Mouse (Mus musculus): ENCODE data around the gene Camk2g. TPM values are rescaled to one million over a fixed set of nuclear protein-coding genes. Genes with fewer than 3 reads are reported as not detected.

Camk2g gene
- total and polyA plus RNA-seq, 3 experiments, result 14.1 to 27.1 TPM; not detected in 1

GRCm38 (mm10) chr14:20824517-20824916, 30.6 kb upstream of the Camk2g start:
- Histone ChIP-seq H3K9me3 (replicated peaks; ENCODE audit: insufficient read depth, low read length) (no peaks in the 10 kb centered on the region), H3K27ac (ENCODE audit: control insufficient read depth, low read depth, low read length) (no peak overlapping the region), H3K27me3 (ENCODE audit: control insufficient read depth in 1 of 2, insufficient read depth in 2 of 2, low read length in 2 of 2) (peaks cover 3 to 14% of the 10 kb centered on the region in 2 experiments; a peak in 3 of 4 replicates), H3K9ac (ENCODE audit: control insufficient read depth, low read depth, low read length, poor library complexity, severe bottlenecking) (no peak overlapping the region), H3K4me1 (ENCODE audit: control insufficient read depth in 1 of 2, insufficient read depth in 2 of 2, low read length in 2 of 2) (peaks cover under 1 to 2% of the 10 kb centered on the region in 2 experiments; a peak in 2 of 4 replicates), H3K79me2 (ENCODE audit: control insufficient read depth, insufficient read depth, low read length, poor library complexity) (no peaks in the 10 kb centered on the region), H3K36me3 (ENCODE audit: control insufficient read depth in 1 of 2, insufficient read depth in 2 of 2, low read length in 2 of 2) (peaks cover 0 to 3% of the 10 kb centered on the region in 2 experiments; a peak in 1 of 4 replicates), H3K4me3 (ENCODE audit: control insufficient read depth in 1 of 2, insufficient read depth in 1 of 2, low read depth in 2 of 2, low read length in 2 of 2) (no peak overlapping the region)
- TF ChIP-seq CHD1 (IDR thresholded peaks at IDR 0.05; ENCODE audit: low read depth, low read length), result no peak
- no peak for TF ChIP-seq ETS1 (IDR thresholded peaks at IDR 0.05; ENCODE audit: low read depth, low read length)
- TF ChIP-seq BHLHE40 (IDR thresholded peaks at IDR 0.05; ENCODE audit: borderline replicate concordance, low read depth, low read length), result no peak
- TF ChIP-seq RCOR1 (IDR thresholded peaks at IDR 0.05; ENCODE audit: low read depth, low read length), result no peak
- no peak for TF ChIP-seq MAX (IDR thresholded peaks at IDR 0.05; ENCODE audit: low read length)
- TF ChIP-seq GATA1 (IDR thresholded peaks at IDR 0.05; ENCODE audit: low read depth, low read length), result no peak
- no peak for TF ChIP-seq ELF1 (IDR thresholded peaks at IDR 0.05; ENCODE audit: low read depth, low read length)
- no peak for TF ChIP-seq JUND (IDR thresholded peaks at IDR 0.05; ENCODE audit: low read depth, low read length)
- no peak for TF ChIP-seq MYC (IDR thresholded peaks at IDR 0.05; ENCODE audit: low read depth, low read length)
- TF ChIP-seq TBP (IDR thresholded peaks at IDR 0.05; ENCODE audit: low read depth, low read length), result no peak
- TF ChIP-seq UBTF (IDR thresholded peaks at IDR 0.05; ENCODE audit: borderline replicate concordance, insufficient read depth, low read depth, low read length), result no peak
- TF ChIP-seq USF2 (IDR thresholded peaks at IDR 0.05; ENCODE audit: borderline replicate concordance in 1 of 2, insufficient read depth in 1 of 2, low read depth in 1 of 2, low read length in 2 of 2), result no peak
- no peak for TF ChIP-seq EP300 (IDR thresholded peaks at IDR 0.05; ENCODE audit: low read depth in 1 of 2, low read length in 2 of 2)
- TF ChIP-seq MEF2A (IDR thresholded peaks at IDR 0.05; ENCODE audit: extremely low read depth, insufficient replicate concordance, low read depth, low read length, poor library complexity, severe bottlenecking), result no peak
- TF ChIP-seq RAD21 (IDR thresholded peaks at IDR 0.05; ENCODE audit: low read depth, low read length), result no peak
- no peak for TF ChIP-seq CHD2 (IDR thresholded peaks at IDR 0.05; ENCODE audit: low read length)
- no peak for TF ChIP-seq MAFK (IDR thresholded peaks at IDR 0.05; ENCODE audit: borderline replicate concordance, low read depth, low read length)
- no peak for TF ChIP-seq USF1 (IDR thresholded peaks at IDR 0.05; ENCODE audit: low read depth, low read length)
- no peak for TF ChIP-seq GABPA (IDR thresholded peaks at IDR 0.05; ENCODE audit: low read depth, low read length)
- no peak for DNase-seq (ENCODE audit: low read depth, low spot score)

- H3K36me3 ChIP-seq (ENCODE audit: control insufficient read depth in 1 of 2, insufficient read depth in 2 of 2, low read length in 2 of 2), result no peaks in the 10 kb centered on the region
- H3K27me3 ChIP-seq (ENCODE audit: control insufficient read depth in 1 of 2, insufficient read depth in 2 of 2, low read length in 2 of 2), result peaks cover 8 to 22% of the 10 kb centered on the region in 2 experiments
- H3K79me2 ChIP-seq (ENCODE audit: control insufficient read depth, insufficient read depth, low read length, poor library complexity), result no peaks in the 10 kb centered on the region
- no peak for DNase-seq (ENCODE audit: low read depth, low spot score)
- no peaks in the 10 kb centered on the region for H3K9me3 ChIP-seq (replicated peaks; ENCODE audit: insufficient read depth, low read length)
- H3K4me1 ChIP-seq (ENCODE audit: control insufficient read depth in 1 of 2, insufficient read depth in 2 of 2, low read length in 2 of 2), result no peaks in the 10 kb centered on the region
- H3K4me3 ChIP-seq (ENCODE audit: control insufficient read depth in 1 of 2, insufficient read depth in 1 of 2, low read depth in 2 of 2, low read length in 2 of 2), result no peak overlapping the region
- TF ChIP-seq ETS1 (IDR thresholded peaks at IDR 0.05; ENCODE audit: low read depth, low read length), result no peak
- TF ChIP-seq TCF12 (IDR thresholded peaks at IDR 0.05; ENCODE audit: low read depth, low read length), result no peak
- TF ChIP-seq E2F4 (IDR thresholded peaks at IDR 0.05; ENCODE audit: borderline replicate concordance, low read depth, low read length), result no peak
- TF ChIP-seq RAD21 (IDR thresholded peaks at IDR 0.05; ENCODE audit: low read depth, low read length), result no peak
- TF ChIP-seq ZKSCAN1 (IDR thresholded peaks at IDR 0.05; ENCODE audit: low read depth, low read length), result no peak
- TF ChIP-seq CHD2 (IDR thresholded peaks at IDR 0.05; ENCODE audit: low read length), result no peak
- no peak for TF ChIP-seq ELF1 (IDR thresholded peaks at IDR 0.05; ENCODE audit: low read depth, low read length)
- no peak for TF ChIP-seq GABPA (IDR thresholded peaks at IDR 0.05; ENCODE audit: low read depth, low read length)
- no peak for TF ChIP-seq RCOR1 (IDR thresholded peaks at IDR 0.05; ENCODE audit: low read depth, low read length)
- TF ChIP-seq NRF1 (IDR thresholded peaks at IDR 0.05; ENCODE audit: insufficient read depth, low read depth, low read length, poor library complexity, severe bottlenecking), result no peak
- no peak overlapping the region for H3K9ac ChIP-seq (ENCODE audit: control insufficient read depth, low read depth, low read length, poor library complexity, severe bottlenecking)
- H3K27ac ChIP-seq (ENCODE audit: control insufficient read depth, low read depth, low read length), result no peak overlapping the region
Measured at GRCm38 (mm10) chr14:20815448-20815847, 21.6 kb upstream of the Camk2g start.
